In the genomic region with DNA sequence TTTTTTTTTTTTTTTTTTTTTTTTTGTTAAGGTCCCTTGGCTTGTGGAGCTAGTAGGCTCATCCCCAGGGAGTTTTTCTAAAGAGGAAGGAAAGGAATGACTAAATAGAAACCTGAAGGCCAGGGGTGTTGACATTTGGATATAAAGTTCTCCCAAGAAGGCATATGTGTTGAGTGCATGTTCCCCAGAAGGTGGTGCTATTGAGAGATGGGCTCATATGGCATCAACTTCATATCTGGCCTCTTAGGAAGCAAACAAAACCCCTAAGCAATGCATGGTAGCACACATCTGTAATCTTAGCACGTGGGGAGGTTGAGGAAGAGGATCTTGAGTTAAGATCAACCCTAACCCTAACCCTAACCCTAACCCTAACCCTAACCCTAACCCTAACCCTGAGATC, we compare ENCODE assay signal across 13 mouse cellular contexts. TPM values are rescaled to one million over a fixed set of nuclear protein-coding genes. Genes with fewer than 3 reads are reported as not detected.
DNase-seq lines count a peak whose midpoint lies in the region; ATAC-seq and TF ChIP-seq lines count a peak whose summit lies in the region.
"Had no signal": no experiment of that assay in that cellular context is flagged by ENCODE, and none has a peak within 500 bp of the region (broad histone marks: within the 10 kb centered on the region; RNA-seq: fewer than 3 reads in every experiment).

No protein-coding gene starts in this region.

- no peaks in the 10 kb centered on the region for H3K4me1 ChIP-seq in liver, postnatal 0 days (ENCODE audit: insufficient read depth)
- no peaks in the 10 kb centered on the region for H3K4me1 ChIP-seq in liver, embryonic 11.5 days (replicated peaks; ENCODE audit: control insufficient read depth, insufficient read depth, low read length)
- H3K4me1 ChIP-seq: liver, embryonic 13.5 days had no signal

- TF ChIP-seq CTCF in liver, postnatal 0 days (IDR thresholded peaks at IDR 0.05; ENCODE audit: low read depth): peak; percentile 58

- H3K9ac ChIP-seq in liver, postnatal 0 days (replicated peaks): no peak overlapping the region
- H3K9ac ChIP-seq in liver, embryonic 11.5 days (ENCODE audit: low read depth, low read length): no peak overlapping the region
- H3K9ac ChIP-seq: liver, embryonic 13.5 days had no signal

- no peak overlapping the region for H3K27ac ChIP-seq in liver, postnatal 0 days (ENCODE audit: low read depth)
- no peak overlapping the region for H3K27ac ChIP-seq in liver, embryonic 11.5 days (ENCODE audit: low read depth, low read length)
- H3K27ac ChIP-seq: liver, embryonic 13.5 days had no signal

- ATAC-seq in liver, postnatal 0 days: no peak
- ATAC-seq in liver, embryonic 11.5 days (replicated peaks; ENCODE audit: low FRiP score): no peak
- ATAC-seq: intestine, embryonic 16.5 days had no signal

- 62% methylated on average over 1 of the region's 1 CpGs for WGBS in liver, postnatal 0 days (ENCODE audit: insufficient replicate concordance)
- WGBS in liver, embryonic 11.5 days: 71% methylated on average over 1 of the region's 1 CpGs

- no peaks in the 10 kb centered on the region for H3K36me3 ChIP-seq in liver, postnatal 0 days (replicated peaks; ENCODE audit: insufficient read depth, low read length)
- H3K36me3 ChIP-seq in liver, embryonic 11.5 days (ENCODE audit: control insufficient read depth, insufficient read depth, low read length): no peaks in the 10 kb centered on the region
- H3K36me3 ChIP-seq: liver, embryonic 13.5 days had no signal

- no peak overlapping the region for H3K4me2 ChIP-seq in liver, postnatal 0 days (ENCODE audit: low read depth, low read length)
- no peak overlapping the region for H3K4me2 ChIP-seq in liver, embryonic 11.5 days
- H3K4me2 ChIP-seq: liver, embryonic 13.5 days had no signal

- H3K9me3 ChIP-seq in liver, postnatal 0 days (ENCODE audit: low read length): no peaks in the 10 kb centered on the region
- H3K9me3 ChIP-seq in liver, embryonic 11.5 days (ENCODE audit: control insufficient read depth, low read length): no peaks in the 10 kb centered on the region
- H3K9me3 ChIP-seq: liver, embryonic 13.5 days had no signal

- TF ChIP-seq EP300 in liver, postnatal 0 days (IDR thresholded peaks at IDR 0.05; ENCODE audit: low read depth): no peak

- DNase-seq in embryo, embryonic 11 days: peak; percentile 10
- no peak for DNase-seq in embryo, embryonic 9.5 days (ENCODE audit: extremely low spot score)
- no peak for DNase-seq in liver, postnatal 0 days
- no peak for DNase-seq in liver, embryonic 11.5 days (ENCODE audit: low spot score)
- peak; percentile 50 for DNase-seq in brain, adult 2 months (ENCODE audit: low read depth, low spot score)
- DNase-seq in naive thymus-derived CD4-positive, alpha-beta T cell, adult 2 months (ENCODE audit: low read depth): peak; percentile 76
- DNase-seq in layer of hippocampus, adult 18-20 months (ENCODE audit: low spot score in 2 of 2): no peak
- DNase-seq in left cerebral cortex, postnatal 36 days (ENCODE audit: low spot score in 2 of 2): no peak
- DNase-seq: B cell, adult 2 months; cerebellum, postnatal 25 days; layer of hippocampus, postnatal 36 days; liver, embryonic 13.5 days had no signal

- intact Hi-C loops in left cerebral cortex, postnatal 36 days (cut with DNase I): no loop called here

- H3K27me3 ChIP-seq in liver, postnatal 0 days (ENCODE audit: insufficient read depth, low read length): no peaks in the 10 kb centered on the region
- no peaks in the 10 kb centered on the region for H3K27me3 ChIP-seq in liver, embryonic 11.5 days (replicated peaks; ENCODE audit: control insufficient read depth, insufficient read depth, low read length)
- H3K27me3 ChIP-seq: liver, embryonic 13.5 days had no signal

- no peak overlapping the region for H3K4me3 ChIP-seq in liver, postnatal 0 days (ENCODE audit: low read depth, low read length)
- no peak overlapping the region for H3K4me3 ChIP-seq in liver, embryonic 11.5 days (ENCODE audit: low read depth, low read length)
- H3K4me3 ChIP-seq: liver, embryonic 13.5 days had no signal

RNA-seq across cellular contexts. Expression of a gene that starts 8.0 kb away (rescaled TPM):
- polyA plus RNA-seq in liver, postnatal 0 days (2015; fragmentation: Nextera tagmentation; extraction: Ambion mirVana): 2.1 and 2.5 TPM in 2 replicates
- polyA plus RNA-seq in liver, embryonic 11.5 days (2014; fragmentation: Nextera tagmentation; extraction: Ambion mirVana): 7.5 and 8.9 TPM in 2 replicates
- 100 to 1,000 TPM in 1 of 2 experiments, 10 to 100 TPM in 1; 97.3 to 113 TPM for total RNA-seq in layer of hippocampus, adult 18-20 months (2021)
- 10 to 100 TPM; 86.2 to 93.0 TPM for total RNA-seq in left cerebral cortex, postnatal 36 days (2021)

RNA-seq across cellular contexts. Expression of a gene that starts 12.8 kb away (rescaled TPM):
- 51.1 and 53.0 TPM in 2 replicates for polyA plus RNA-seq in liver, postnatal 0 days (2015; fragmentation: Nextera tagmentation; extraction: Ambion mirVana)
- 59.2 and 61.0 TPM in 2 replicates for polyA plus RNA-seq in liver, embryonic 11.5 days (2014; fragmentation: Nextera tagmentation; extraction: Ambion mirVana)
- 10 to 100 TPM; 73.7 to 74.0 TPM for total RNA-seq in layer of hippocampus, adult 18-20 months (2021)
- 10 to 100 TPM; 68.4 to 79.1 TPM for total RNA-seq in left cerebral cortex, postnatal 36 days (2021)

RNA-seq across cellular contexts. Expression of a gene that starts 41.3 kb away (rescaled TPM):
- polyA plus RNA-seq in liver, postnatal 0 days (2015; fragmentation: Nextera tagmentation; extraction: Ambion mirVana): 0.16 and 0.19 TPM in 2 replicates
- polyA plus RNA-seq in liver, embryonic 11.5 days (2014; fragmentation: Nextera tagmentation; extraction: Ambion mirVana): 1.3 and 1.6 TPM in 2 replicates
- under 1 TPM in 1 of 2 experiments, not detected in 1; 0.17 TPM for total RNA-seq in layer of hippocampus, adult 18-20 months (2021)
- total RNA-seq in left cerebral cortex, postnatal 36 days (2021): under 1 TPM; 0.22 to 0.43 TPM

Comparison
In these comparisons a context has a peak if more than half of its experiments do, and no peak if none do; other contexts are left out.
1. DNase-seq: peak in embryo, embryonic 11 days (single experiment), brain, adult 2 months (single experiment) and naive thymus-derived CD4-positive, alpha-beta T cell, adult 2 months (single experiment); none in embryo, embryonic 9.5 days (single experiment), liver, postnatal 0 days (single experiment), liver, embryonic 11.5 days (single experiment), layer of hippocampus, adult 18-20 months (0 of 2) and left cerebral cortex, postnatal 36 days (0 of 2).